24 mouse cellular contexts compared by ENCODE assay signal in genomic region chr9:92907102-92907501, GRCm38 (mm10).
A peak's percentile ranks its signal among the peaks of the same experiment; 100 is the strongest.
DNase-seq lines count a peak whose midpoint lies in the region; ATAC-seq lines count a peak whose summit lies in the region.
"Had no signal": no experiment of that assay in that cellular context is flagged by ENCODE, and none has a peak within 500 bp of the region (broad histone marks: within the 10 kb centered on the region; RNA-seq: fewer than 3 reads in every experiment).

No protein-coding gene starts in this region.

- peak; percentile 64 for ATAC-seq in forebrain, embryonic 16.5 days
- no peak for ATAC-seq in forebrain, embryonic 12.5 days (ENCODE audit: low FRiP score)
- ATAC-seq: hindbrain, embryonic 16.5 days; inflammation-experienced regulatory T-cells, adult 6 months; intestine, embryonic 16.5 days; Patski had no signal

- H3K27ac ChIP-seq in forebrain, embryonic 16.5 days (ENCODE audit: low read length) = no peak overlapping the region
- no peak overlapping the region for H3K27ac ChIP-seq in forebrain, embryonic 12.5 days
- H3K27ac ChIP-seq: embryonic facial prominence, embryonic 12.5 days; embryonic facial prominence, embryonic 15.5 days; hindbrain, embryonic 13.5 days had no signal

- no peak overlapping the region for H3K4me3 ChIP-seq in forebrain, embryonic 16.5 days (replicated peaks; ENCODE audit: low read length)
- H3K4me3 ChIP-seq in forebrain, embryonic 12.5 days (replicated peaks) = no peak overlapping the region
- H3K4me3 ChIP-seq: embryonic facial prominence, embryonic 12.5 days; embryonic facial prominence, embryonic 15.5 days; hindbrain, embryonic 13.5 days had no signal

- no peak overlapping the region for H3K4me2 ChIP-seq in forebrain, embryonic 16.5 days (ENCODE audit: low read length)
- H3K4me2 ChIP-seq in forebrain, embryonic 12.5 days = no peak overlapping the region
- H3K4me2 ChIP-seq: embryonic facial prominence, embryonic 12.5 days; embryonic facial prominence, embryonic 15.5 days; heart, embryonic 11.5 days; hindbrain, embryonic 13.5 days had no signal

- no peaks in the 10 kb centered on the region for H3K27me3 ChIP-seq in forebrain, embryonic 16.5 days (replicated peaks; ENCODE audit: control insufficient read depth, insufficient read depth, low read length)
- no peaks in the 10 kb centered on the region for H3K27me3 ChIP-seq in forebrain, embryonic 12.5 days
- H3K27me3 ChIP-seq: embryonic facial prominence, embryonic 12.5 days; embryonic facial prominence, embryonic 15.5 days; hindbrain, embryonic 13.5 days; Patski had no signal

- H3K9me3 ChIP-seq in forebrain, embryonic 16.5 days (ENCODE audit: control insufficient read depth, low read length) = no peaks in the 10 kb centered on the region
- H3K9me3 ChIP-seq in forebrain, embryonic 12.5 days = no peaks in the 10 kb centered on the region
- H3K9me3 ChIP-seq: embryonic facial prominence, embryonic 12.5 days; embryonic facial prominence, embryonic 15.5 days; hindbrain, embryonic 13.5 days had no signal

- H3K4me1 ChIP-seq in forebrain, embryonic 16.5 days (replicated peaks; ENCODE audit: control insufficient read depth, insufficient read depth, low read length) = no peaks in the 10 kb centered on the region
- no peaks in the 10 kb centered on the region for H3K4me1 ChIP-seq in forebrain, embryonic 12.5 days
- H3K4me1 ChIP-seq: embryonic facial prominence, embryonic 12.5 days; embryonic facial prominence, embryonic 15.5 days; hindbrain, embryonic 13.5 days had no signal

- DNase-seq in embryo, embryonic 10.5 days (ENCODE audit: low spot score) = peak; percentile 8
- DNase-seq in embryo, embryonic 9.5 days (ENCODE audit: extremely low spot score) = no peak
- peak; percentile 46 for DNase-seq in brain, adult 2 months (ENCODE audit: low read depth, low spot score)
- DNase-seq in thymus, postnatal 36 days = no peak
- DNase-seq: adrenal gland, postnatal 10 days; adrenal gland, postnatal 36 days; cerebellum, adult 11-12 months; cerebellum, adult 8-10 months; cerebellum, postnatal 10 days; cerebellum, postnatal 36 days; gastrocnemius, postnatal 10 days; heart, adult 11 months; kidney, adult 18-20 months; kidney, adult 9 months had no signal

- no peaks in the 10 kb centered on the region for H3K36me3 ChIP-seq in forebrain, embryonic 16.5 days (ENCODE audit: control insufficient read depth, insufficient read depth)
- H3K36me3 ChIP-seq in forebrain, embryonic 12.5 days (replicated peaks) = no peaks in the 10 kb centered on the region
- H3K36me3 ChIP-seq: embryonic facial prominence, embryonic 12.5 days; embryonic facial prominence, embryonic 15.5 days; hindbrain, embryonic 13.5 days had no signal

- H3K9ac ChIP-seq in forebrain, embryonic 16.5 days (replicated peaks; ENCODE audit: low read depth, low read length) = no peak overlapping the region
- H3K9ac ChIP-seq in forebrain, embryonic 12.5 days = no peak overlapping the region
- H3K9ac ChIP-seq: embryonic facial prominence, embryonic 12.5 days; embryonic facial prominence, embryonic 15.5 days; hindbrain, embryonic 13.5 days had no signal

Comparison
In these comparisons a context has a peak if more than half of its experiments do, and no peak if none do; other contexts are left out.
1. DNase-seq: peak in embryo, embryonic 10.5 days (single experiment) and brain, adult 2 months (single experiment); none in embryo, embryonic 9.5 days (single experiment) and thymus, postnatal 36 days (0 of 2).